Mouse (Mus musculus) kidney, postnatal 10 days (tissue): ENCODE measurements at regions not wholly inside any gene's neighbourhood (a gene's known extent, or its start where the extent isn't known, plus 50 kb on each side); places are given as distances from the start of the nearest gene placed in this dataset.
A peak's percentile ranks its signal among the peaks of the same experiment; 100 is the strongest.

Experiments used
- DNase-seq: peaks from one replicate; pipeline ENCODE4 v3.0.0; 2021; ENCODE audit warnings: mixed read lengths

GRCm38 (mm10) chr8:67143479-67143878 lies 283.5 kb downstream of the Naf1 start:
- DNase-seq: no peak

- no peak for DNase-seq
These were observed 321.7 kb downstream of the Naf1 start for GRCm38 (mm10) chr8:67181741-67182140.

DNA sequence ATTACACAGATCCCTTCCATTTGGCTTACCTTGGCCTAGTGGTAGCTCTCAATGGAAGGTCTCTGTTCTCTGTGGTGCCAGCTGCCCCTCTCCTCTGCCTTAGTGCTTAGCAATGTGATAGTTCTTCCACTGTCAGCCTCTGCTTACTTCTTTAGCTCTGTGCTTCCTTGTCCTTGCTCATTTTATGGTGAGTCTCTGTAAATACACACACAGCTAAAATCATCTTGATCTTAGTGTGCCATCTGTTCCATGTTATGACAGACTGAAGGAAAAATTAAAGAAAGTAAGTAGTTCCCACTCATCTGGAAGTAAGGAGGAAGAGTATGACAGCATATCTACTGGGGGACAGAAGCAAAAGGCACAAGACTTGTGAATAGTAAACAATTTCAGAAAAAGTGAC lies 324.4 kb upstream of the Nat3 start:
- no peak for DNase-seq

DNA sequence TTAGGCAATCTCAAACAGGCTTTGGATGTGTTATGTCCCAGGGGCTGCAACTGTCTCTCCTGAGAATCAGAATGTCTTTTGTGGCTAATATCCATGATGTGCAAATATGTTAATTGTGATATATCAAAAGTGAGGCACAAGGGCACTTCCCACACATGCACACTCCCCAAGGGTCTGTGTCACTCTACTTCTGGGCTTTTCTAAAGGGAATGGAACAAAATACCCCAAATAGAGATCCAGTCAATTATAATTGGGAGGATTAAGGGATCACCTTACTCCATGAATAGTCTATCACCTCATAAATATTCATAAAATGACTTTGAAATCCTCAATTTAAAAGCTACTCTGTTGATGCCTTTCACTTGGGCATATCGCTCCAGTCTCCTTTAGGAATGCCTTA lies 317.6 kb upstream of the Nat3 start:
- DNase-seq: no peak

DNA sequence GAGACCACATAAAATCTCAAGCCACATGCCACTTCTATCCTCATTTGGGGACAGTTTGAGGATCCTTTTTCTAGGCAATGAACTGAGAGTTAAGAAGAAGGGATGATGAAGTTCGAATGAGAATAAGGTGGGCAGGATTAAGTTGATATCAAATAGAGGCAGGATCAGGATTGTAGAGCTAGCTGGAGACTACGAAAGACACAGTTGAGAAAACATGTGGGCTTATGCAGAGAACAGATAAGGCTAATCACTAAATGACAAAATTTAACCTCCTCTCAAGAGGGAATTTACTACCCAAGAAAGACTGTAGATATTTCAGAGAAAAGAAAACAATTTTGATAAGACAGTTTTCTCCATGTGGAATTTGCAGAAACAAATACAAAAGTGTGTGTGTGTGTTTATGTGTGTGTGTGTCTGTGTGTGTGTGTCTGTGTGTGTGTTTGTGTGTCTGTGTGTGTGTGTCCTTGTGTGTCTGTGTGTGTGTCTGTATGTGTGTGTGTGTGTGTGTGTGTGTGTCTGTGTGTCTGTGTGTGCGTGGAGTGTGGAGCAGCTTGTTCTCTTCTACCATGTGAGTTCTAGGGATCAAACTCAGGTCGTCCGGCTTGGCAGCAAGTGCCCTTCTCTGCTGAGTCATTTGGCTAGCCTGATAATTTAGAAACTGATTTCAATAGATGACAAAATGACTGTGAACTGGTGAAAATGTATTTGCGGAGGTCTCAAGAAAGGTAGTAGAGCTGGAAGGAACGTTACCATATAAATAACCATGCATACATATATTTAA lies 291.5 kb upstream of the Nat3 start:
- DNase-seq: no peak

- no peak for DNase-seq
These were observed 284.7 kb upstream of the Nat3 start for GRCm38 (mm10) chr8:67238934-67239333.

DNA sequence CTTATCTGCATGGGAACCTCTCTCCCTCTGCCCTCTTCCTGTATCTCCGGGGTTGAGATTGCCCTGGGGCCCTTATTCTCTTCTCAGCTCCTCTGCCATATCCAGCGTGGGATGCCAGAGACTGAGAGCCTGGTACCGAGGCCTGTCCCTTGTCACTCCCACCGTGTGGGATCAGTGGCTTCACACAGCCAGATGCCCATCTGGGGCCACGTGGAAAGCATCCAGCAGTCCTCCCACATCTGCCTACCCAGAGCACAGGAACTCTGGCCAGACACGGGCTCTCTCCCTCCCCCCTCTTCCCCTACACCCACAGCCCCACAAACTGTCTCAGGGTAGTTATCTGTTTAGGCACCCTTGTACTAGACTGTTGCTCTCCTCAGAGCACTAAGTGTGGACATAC lies 244.9 kb upstream of the Nat3 start:
- no peak for DNase-seq

DNA sequence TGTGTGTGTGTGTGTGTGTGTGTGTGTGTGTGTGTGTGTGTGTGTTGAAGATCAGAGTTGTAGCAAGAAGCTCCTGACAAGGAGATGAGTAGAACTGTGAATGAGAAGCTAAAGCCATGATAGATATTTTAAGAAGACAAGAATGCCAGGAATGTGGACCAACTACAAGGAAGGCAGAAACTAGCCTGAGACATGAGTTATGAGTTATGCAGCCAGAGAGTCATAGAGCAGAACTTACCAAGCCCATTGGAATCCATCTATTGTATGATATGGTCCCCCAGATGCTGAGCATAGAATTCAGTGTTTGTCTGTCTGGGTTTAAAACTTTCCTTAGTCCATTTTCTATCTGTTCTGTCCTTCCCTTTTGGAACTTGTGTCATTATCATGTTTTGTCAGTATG lies 244.2 kb upstream of the Nat3 start:
- DNase-seq: no peak

DNA sequence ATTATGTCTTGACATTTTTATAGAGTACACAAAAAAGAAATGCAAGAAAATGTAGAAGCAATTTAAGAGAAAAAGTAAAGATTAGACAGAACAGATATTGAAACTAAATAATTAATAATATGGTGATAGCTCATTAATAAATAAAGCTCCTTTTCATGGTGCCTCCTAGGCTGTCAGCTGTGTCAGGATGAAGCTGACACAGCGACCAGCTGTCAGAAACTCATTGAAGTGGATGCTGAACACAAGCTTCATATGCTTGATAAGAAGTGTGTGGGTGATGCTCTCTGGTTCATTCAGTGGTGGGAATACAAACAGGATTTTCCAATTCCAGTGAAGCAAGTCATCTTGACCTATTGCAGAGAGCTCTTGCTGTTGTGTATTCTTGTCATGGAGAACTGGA lies 213.2 kb upstream of the Nat3 start:
- no peak for DNase-seq

GRCm38 (mm10) chr8:67317371-67317770 lies 206.3 kb upstream of the Nat3 start:
- no peak for DNase-seq

GRCm38 (mm10) chr8:67318675-67319074 lies 205.0 kb upstream of the Nat3 start:
- DNase-seq: no peak

GRCm38 (mm10) chr8:67320535-67320934 lies 203.1 kb upstream of the Nat3 start:
- no peak for DNase-seq

GRCm38 (mm10) chr8:67328439-67328838 lies 195.2 kb upstream of the Nat3 start:
- no peak for DNase-seq

- DNase-seq: no peak
These were observed 146.6 kb upstream of the Nat3 start for GRCm38 (mm10) chr8:67377061-67377460.

DNA sequence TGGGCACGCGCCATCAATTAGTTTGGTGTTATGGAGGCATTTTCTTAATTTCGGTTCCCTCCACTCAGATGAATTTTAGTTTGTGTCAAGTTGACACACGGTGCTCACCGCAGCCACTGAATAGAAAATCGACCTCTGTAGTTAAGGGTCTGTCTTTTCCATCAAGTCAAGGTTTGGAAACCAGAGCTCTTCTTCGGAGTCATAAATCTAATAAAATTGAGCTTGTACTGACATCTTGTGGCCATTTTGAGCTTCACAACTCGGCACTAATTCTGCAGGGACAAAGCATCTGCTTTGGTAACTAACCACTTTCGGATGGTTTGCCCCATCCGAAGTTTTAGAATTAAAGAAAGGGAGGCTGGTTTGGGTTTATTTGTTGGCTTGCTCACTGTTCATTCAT lies 117.7 kb upstream of the Nat3 start:
- DNase-seq: peak; percentile 10

GRCm38 (mm10) chr8:67414826-67415225 lies 108.8 kb upstream of the Nat3 start:
- no peak for DNase-seq

DNA sequence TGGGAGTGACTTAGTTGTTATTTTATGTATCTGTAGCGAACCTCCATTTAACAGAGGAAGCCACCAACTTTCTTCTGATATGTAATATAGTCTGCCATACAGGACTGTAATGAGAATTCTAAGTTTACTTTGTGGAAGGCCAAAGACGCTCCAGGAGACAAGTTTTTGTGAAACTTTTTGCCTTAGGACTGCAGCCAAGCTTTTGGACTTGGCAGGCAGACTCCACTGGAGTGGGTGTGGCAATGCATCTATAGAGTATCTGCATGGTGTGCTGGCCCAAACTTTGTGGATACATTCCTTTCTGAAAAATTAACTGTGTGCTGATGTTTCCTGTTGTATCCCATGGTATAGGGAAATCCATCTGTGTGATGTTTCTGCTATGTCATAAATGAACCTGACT lies 101.1 kb upstream of the Nat3 start:
- no peak for DNase-seq
